Mouse (Mus musculus) adrenal gland, postnatal 10 days (tissue): ENCODE measurements around the gene Klrb1c. TPM values are rescaled to one million over a fixed set of nuclear protein-coding genes. Genes with fewer than 3 reads are reported as not detected.
"Not testable (repeated sequence)": the region's sequence is repeated elsewhere in the genome, so short reads cannot be mapped to it uniquely, and the experiment has no call there.

Source experiments
- DNase-seq: peaks from one replicate; pipeline ENCODE4 v3.0.0; 2021; ENCODE audit warnings: mixed read lengths
- total RNA-seq, 2 experiments: library from RNA; stranded (reverse); gene quantifications; 2 replicates each; pipeline ENCODE4 v1.2.3; 2021

Gene Klrb1c
- total RNA-seq, 2 experiments from 2014 or later, result 0.54 to 0.55 TPM

- not testable (repeated sequence) for DNase-seq
Observed at GRCm38 (mm10) chr6:128755402-128755763, 33.6 kb downstream of the Klrb1c start.

- not testable (repeated sequence) for DNase-seq
Observed at GRCm38 (mm10) chr6:128754748-128755401, 34.1 kb downstream of the Klrb1c start.

GRCm38 (mm10) chr6:128754265-128754664 lies 34.8 kb downstream of the Klrb1c start:
- DNase-seq, result not testable (repeated sequence)

- DNase-seq, result peak; percentile 85
Observed at GRCm38 (mm10) chr6:128753610-128754224, 35.3 kb downstream of the Klrb1c start.

- not testable (repeated sequence) for DNase-seq
Observed at GRCm38 (mm10) chr6:128747006-128747405, 42.0 kb downstream of the Klrb1c start.

GRCm38 (mm10) chr6:128737445-128737844 lies 51.6 kb downstream of the Klrb1c start:
- no peak for DNase-seq

GRCm38 (mm10) chr6:128736100-128736499 lies 52.9 kb downstream of the Klrb1c start:
- peak; percentile 46 for DNase-seq

GRCm38 (mm10) chr6:128734896-128735295 lies 54.1 kb downstream of the Klrb1c start:
- no peak for DNase-seq

- DNase-seq, result no peak
Observed at GRCm38 (mm10) chr6:128733908-128734679, 54.9 kb downstream of the Klrb1c start.

- DNase-seq, result no peak
Observed at GRCm38 (mm10) chr6:128732032-128732431, 57.0 kb downstream of the Klrb1c start.

Other genes with a start within 250 kb of the Klrb1c start
- gene A2ml1, start 207.6 kb downstream of the Klrb1c start, total RNA-seq, result 1 to 10 TPM; 1.1 to 1.7 TPM
- gene Klrb1a, start 165.7 kb downstream of the Klrb1c start, total RNA-seq, result under 1 TPM in 1 of 2 experiments, not detected in 1; 0.30 TPM
- 1 to 10 TPM; 3.6 to 6.0 TPM for gene Clec2h, start 126.8 kb downstream of the Klrb1c start, total RNA-seq
- gene Klrb1, start 66.2 kb downstream of the Klrb1c start, total RNA-seq, result not detected
- not detected for gene Gm44511, start 37.1 kb upstream of the Klrb1c start, total RNA-seq
- under 1 TPM; 0.33 to 0.72 TPM for gene Klrb1b, start 37.1 kb upstream of the Klrb1c start, total RNA-seq
- gene Clec2i, start 98.4 kb upstream of the Klrb1c start, total RNA-seq, result under 1 TPM; 0.30 to 0.39 TPM
- gene BC035044, start 101.9 kb upstream of the Klrb1c start, total RNA-seq, result 1 to 10 TPM; 1.6 to 2.5 TPM
- gene Clec2g, start 145.2 kb upstream of the Klrb1c start, total RNA-seq, result 1 to 10 TPM; 4.5 to 6.2 TPM